Mouse (Mus musculus) E14TG2a.4 (cell line): ENCODE results near the gene Pcyt2.

Source experiments
- CTCF ChIP-seq: conservative IDR thresholded peaks from 2 replicates; pipeline ENCODE4 v1.5.1; 2014; ENCODE audit warnings: low read length
- NANOG ChIP-seq: IDR thresholded peaks from 2 replicates; pipeline ENCODE4 v1.6.1; 2014; ENCODE audit warnings: borderline replicate concordance, low read length, mixed read lengths
- POU5F1 ChIP-seq: IDR thresholded peaks from 2 replicates; pipeline ENCODE4 v1.6.1; 2014; ENCODE audit warnings: low read length, borderline replicate concordance

GRCm38 (mm10) chr11:120578694-120579243 lies 39.0 kb downstream of the Pcyt2 start:
- TF ChIP-seq CTCF: no peak
- TF ChIP-seq POU5F1: no peak
- TF ChIP-seq NANOG: no peak
